Comparison of ENCODE assay signal across 8 mouse cellular contexts in genomic region chr3:54352891-54353652, GRCm38 (mm10). TPM values are rescaled to one million over a fixed set of nuclear protein-coding genes. Genes with fewer than 3 reads are reported as not detected.
A peak's percentile ranks its signal among the peaks of the same experiment; 100 is the strongest.
DNase-seq lines count a peak whose midpoint lies in the region; ATAC-seq lines count a peak whose summit lies in the region.

No protein-coding gene starts in this region.

- no peaks in the 10 kb centered on the region for H3K9me3 ChIP-seq in midbrain, embryonic 11.5 days (ENCODE audit: control insufficient read depth, low read length)
- no peaks in the 10 kb centered on the region for H3K9me3 ChIP-seq in midbrain, embryonic 15.5 days

- 35% methylated on average over 9 of the region's 9 CpGs for WGBS in midbrain, embryonic 11.5 days
- 32% methylated on average over 9 of the region's 9 CpGs for WGBS in midbrain, embryonic 15.5 days

- intact Hi-C loops in left cerebral cortex, postnatal 36 days (cut with DNase I): loop anchor here (10.0 kb wide), 1 partner anchor 232 kb away; no protein-coding TSS in a partner anchor

- no peaks in the 10 kb centered on the region for H3K4me1 ChIP-seq in midbrain, embryonic 11.5 days (ENCODE audit: control insufficient read depth, insufficient read depth, low read length)
- peaks cover 3% of the 10 kb centered on the region; the same call in 1 of the 2 replicates for H3K4me1 ChIP-seq in midbrain, embryonic 15.5 days

- H3K27ac ChIP-seq in midbrain, embryonic 11.5 days (ENCODE audit: low read depth, low read length): no peak overlapping the region
- H3K27ac ChIP-seq in midbrain, embryonic 15.5 days: no peak overlapping the region

- no peak overlapping the region for H3K9ac ChIP-seq in midbrain, embryonic 11.5 days (ENCODE audit: low read length)
- no peak overlapping the region for H3K9ac ChIP-seq in midbrain, embryonic 15.5 days

- no peak overlapping the region for H3K4me3 ChIP-seq in midbrain, embryonic 11.5 days (ENCODE audit: low read depth, low read length)
- H3K4me3 ChIP-seq in midbrain, embryonic 15.5 days: no peak overlapping the region

- ATAC-seq in midbrain, embryonic 11.5 days (ENCODE audit: low FRiP score): peak; percentile 62; the same call in 1 of the 2 replicates
- no peak for ATAC-seq in midbrain, embryonic 15.5 days (replicated peaks)

- H3K36me3 ChIP-seq in midbrain, embryonic 11.5 days (ENCODE audit: control insufficient read depth, insufficient read depth, low read length): no peaks in the 10 kb centered on the region
- H3K36me3 ChIP-seq in midbrain, embryonic 15.5 days (replicated peaks): no peaks in the 10 kb centered on the region

- H3K27me3 ChIP-seq in midbrain, embryonic 11.5 days (ENCODE audit: control insufficient read depth, insufficient read depth, low read length): no peaks in the 10 kb centered on the region
- H3K27me3 ChIP-seq in midbrain, embryonic 15.5 days (replicated peaks): no peaks in the 10 kb centered on the region

- DNase-seq in midbrain, embryonic 11.5 days (ENCODE audit: low spot score, missing footprints): peak; percentile 95
- DNase-seq in cerebellum, adult 18-20 months: peak; percentile 35 to 43
- peak; percentile 23 to 69 for DNase-seq in frontal cortex, postnatal 14 days (ENCODE audit: low spot score in 2 of 2)
- DNase-seq in kidney, adult 11 months: peak; percentile 19
- DNase-seq in left cerebral cortex, postnatal 36 days (ENCODE audit: low spot score in 2 of 2): peak; percentile 59 to 77
- DNase-seq in ovary, postnatal 10 days (ENCODE audit: low spot score): peak; percentile 48
- peak; percentile 55 for DNase-seq in thymus, postnatal 14 days

- H3K4me2 ChIP-seq in midbrain, embryonic 11.5 days: no peak overlapping the region
- no peak overlapping the region for H3K4me2 ChIP-seq in midbrain, embryonic 15.5 days

RNA-seq across cellular contexts. Expression of gene Postn, which starts 7.8 kb away (rescaled TPM):
- polyA plus RNA-seq in midbrain, embryonic 11.5 days (2014; fragmentation: Nextera tagmentation; extraction: Ambion mirVana): 17.4 and 22.6 TPM in 2 replicates
- polyA plus RNA-seq in midbrain, embryonic 15.5 days (2015; fragmentation: Nextera tagmentation; extraction: Ambion mirVana): 12.2 and 13.5 TPM in 2 replicates
- total RNA-seq in left cerebral cortex, postnatal 36 days (2021): 1 to 10 TPM; 2.6 to 3.3 TPM

Comparison
In these comparisons a context has a peak if more than half of its experiments do, and no peak if none do; other contexts are left out.
1. DNase-seq: peak in every context shown above with its lines; median percentile 95 in midbrain, embryonic 11.5 days; 68 in left cerebral cortex, postnatal 36 days; 55 in thymus, postnatal 14 days; 48 in ovary, postnatal 10 days; 46 in frontal cortex, postnatal 14 days; 39 in cerebellum, adult 18-20 months; 19 in kidney, adult 11 months.